25 mouse cellular contexts compared by ENCODE assay signal in genomic region chr3:152260362-152260761, GRCm38 (mm10). TPM values are rescaled to one million over a fixed set of nuclear protein-coding genes. Genes with fewer than 3 reads are reported as not detected.
DNase-seq lines count a peak whose midpoint lies in the region; ATAC-seq lines count a peak whose summit lies in the region.
"Had no signal": no experiment of that assay in that cellular context is flagged by ENCODE, and none has a peak within 500 bp of the region (broad histone marks: within the 10 kb centered on the region; RNA-seq: fewer than 3 reads in every experiment).

No protein-coding gene starts in this region.

- 0 out of 2 replicates have a peak overlapping the region, but pooled peaks have one; percentile 12 for H3K4me2 ChIP-seq in heart, embryonic 11.5 days
- H3K4me2 ChIP-seq in heart, embryonic 14.5 days (ENCODE audit: low read length): peak overlapping the region; percentile 88
- peak overlapping the region; percentile 77 for H3K4me2 ChIP-seq in heart, embryonic 16.5 days (ENCODE audit: low read depth, low read length)
- H3K4me2 ChIP-seq: forebrain, embryonic 13.5 days; hindbrain, embryonic 13.5 days; intestine, embryonic 15.5 days had no signal

- H3K27ac ChIP-seq in heart, embryonic 11.5 days (ENCODE audit: low read depth, low read length): peak overlapping the region; percentile 54; the same call in 1 of the 2 replicates
- H3K27ac ChIP-seq in heart, embryonic 14.5 days (replicated peaks in 1 of 2; ENCODE audit: control insufficient read depth in 1 of 2, insufficient read depth in 1 of 2, low read depth in 2 of 2, low read length in 2 of 2): peak overlapping the region; percentile 41 to 100
- H3K27ac ChIP-seq in heart, embryonic 16.5 days (ENCODE audit: low read length): peak overlapping the region; percentile 81
- H3K27ac ChIP-seq: forebrain, embryonic 10.5 days; forebrain, embryonic 13.5 days; hindbrain, embryonic 10.5 days; hindbrain, embryonic 13.5 days; intestine, embryonic 15.5 days had no signal

- H3K36me3 ChIP-seq in heart, embryonic 11.5 days (ENCODE audit: control insufficient read depth, insufficient read depth, low read length): peaks cover under 1% of the 10 kb centered on the region; the same call in 1 of the 2 replicates
- H3K36me3 ChIP-seq in heart, embryonic 14.5 days (ENCODE audit: control insufficient read depth, insufficient read depth, low read length): peaks cover 38% of the 10 kb centered on the region
- no peaks in the 10 kb centered on the region for H3K36me3 ChIP-seq in heart, embryonic 16.5 days (ENCODE audit: control insufficient read depth, insufficient read depth)
- H3K36me3 ChIP-seq: forebrain, embryonic 10.5 days; G1E; hindbrain, embryonic 10.5 days; hindbrain, embryonic 13.5 days; intestine, embryonic 15.5 days had no signal

- H3K9me3 ChIP-seq in heart, embryonic 11.5 days (replicated peaks; ENCODE audit: control insufficient read depth, low read length): no peaks in the 10 kb centered on the region
- no peaks in the 10 kb centered on the region for H3K9me3 ChIP-seq in heart, embryonic 14.5 days (ENCODE audit: control insufficient read depth, low read length)
- no peaks in the 10 kb centered on the region for H3K9me3 ChIP-seq in heart, embryonic 16.5 days (replicated peaks; ENCODE audit: control insufficient read depth, low read length)
- H3K9me3 ChIP-seq: forebrain, embryonic 10.5 days; forebrain, embryonic 13.5 days; G1E; hindbrain, embryonic 10.5 days; hindbrain, embryonic 13.5 days; intestine, embryonic 15.5 days had no signal

- DNase-seq in heart, adult 11 months: peak; percentile 82
- DNase-seq in heart, postnatal 36 days: no peak
- DNase-seq in heart, adult 9 months (ENCODE audit: low spot score in 2 of 2): no peak
- no peak for DNase-seq in heart, adult 18-20 months
- no peak for DNase-seq in thymus, postnatal 14 days
- DNase-seq: adrenal gland, postnatal 10 days; adrenal gland, postnatal 36 days; B cell, adult 2 months; cerebellum, adult 18-20 months; cerebellum, adult 9-10 months; cerebellum, postnatal 14 days; gastrocnemius, postnatal 14 days; kidney, adult 11 months; kidney, adult 8-10 months had no signal

- H3K9ac ChIP-seq in heart, embryonic 11.5 days (ENCODE audit: low read depth, low read length): no peak overlapping the region
- peak overlapping the region; percentile 69 for H3K9ac ChIP-seq in heart, embryonic 14.5 days (ENCODE audit: low read length)
- peak overlapping the region; percentile 69 for H3K9ac ChIP-seq in heart, embryonic 16.5 days (ENCODE audit: low read length)
- H3K9ac ChIP-seq: forebrain, embryonic 13.5 days; hindbrain, embryonic 13.5 days; intestine, embryonic 15.5 days had no signal

- intact Hi-C loops in heart, postnatal 36 days (cut with DNase I): loop anchor here (1.0 kb wide), 1 partner anchor 55 kb away; no protein-coding TSS in a partner anchor

- WGBS in heart, embryonic 11.5 days (ENCODE audit: insufficient replicate concordance): 91% methylated on average over 1 of the region's 1 CpGs
- WGBS in heart, embryonic 14.5 days: 71% methylated on average over 1 of the region's 1 CpGs
- WGBS in heart, embryonic 16.5 days: 63% methylated on average over 1 of the region's 1 CpGs

- H3K4me1 ChIP-seq in heart, embryonic 11.5 days (ENCODE audit: control insufficient read depth, insufficient read depth, low read length): peaks cover 22% of the 10 kb centered on the region
- H3K4me1 ChIP-seq in heart, embryonic 14.5 days (ENCODE audit: control insufficient read depth in 2 of 2, insufficient read depth in 2 of 2, low read length in 2 of 2): peaks cover 7 to 43% of the 10 kb centered on the region in 2 experiments
- peaks cover 36% of the 10 kb centered on the region for H3K4me1 ChIP-seq in heart, embryonic 16.5 days (ENCODE audit: control insufficient read depth, insufficient read depth, low read length)

- no peaks in the 10 kb centered on the region for H3K27me3 ChIP-seq in heart, embryonic 11.5 days (ENCODE audit: control insufficient read depth, insufficient read depth, low read length)
- no peaks in the 10 kb centered on the region for H3K27me3 ChIP-seq in heart, embryonic 14.5 days (ENCODE audit: control insufficient read depth, insufficient read depth, low read length)
- no peaks in the 10 kb centered on the region for H3K27me3 ChIP-seq in heart, embryonic 16.5 days (ENCODE audit: control insufficient read depth, insufficient read depth, low read length)
- H3K27me3 ChIP-seq: CH12.LX; intestine, embryonic 15.5 days; Patski had no signal

- no peak for ATAC-seq in heart, embryonic 11.5 days (replicated peaks; ENCODE audit: insufficient number of reproducible peaks, low FRiP score, low TSS enrichment)
- ATAC-seq in heart, embryonic 14.5 days (ENCODE audit: insufficient number of reproducible peaks, insufficient read depth, low FRiP score, low read depth): no peak
- ATAC-seq in heart, embryonic 16.5 days (replicated peaks; ENCODE audit: extremely low read depth, insufficient read depth, low FRiP score): no peak
- ATAC-seq: Patski had no signal

- H3K4me3 ChIP-seq in heart, embryonic 11.5 days (ENCODE audit: low read depth, low read length): no peak overlapping the region
- H3K4me3 ChIP-seq in heart, embryonic 14.5 days (ENCODE audit: control insufficient read depth in 1 of 2, insufficient read depth in 1 of 2, low read depth in 1 of 2, low read length in 2 of 2): peak overlapping the region in 1 of 2 experiments; percentile 6; a peak in 1 of 4 replicates
- peak overlapping the region; percentile 29 for H3K4me3 ChIP-seq in heart, embryonic 16.5 days (ENCODE audit: low read length)
- H3K4me3 ChIP-seq: forebrain, embryonic 10.5 days; forebrain, embryonic 13.5 days; hindbrain, embryonic 10.5 days; hindbrain, embryonic 13.5 days; intestine, embryonic 15.5 days had no signal

RNA-seq across cellular contexts. Expression of gene Nexn, which starts 5.8 kb away (rescaled TPM):
- 100 to 1,000 TPM; 341 to 349 TPM for total RNA-seq in heart, postnatal 36 days (2021)
- 165 and 210 TPM in 2 replicates for polyA plus RNA-seq in heart, embryonic 11.5 days (2014; fragmentation: Nextera tagmentation; extraction: Ambion mirVana)
- polyA plus RNA-seq in heart, embryonic 14.5 days (2014; fragmentation: Nextera tagmentation; extraction: Ambion mirVana): 238 and 249 TPM in 2 replicates
- 100 to 1,000 TPM; 321 to 331 TPM for total RNA-seq in heart, adult 18-20 months (2021)
- 224 and 231 TPM in 2 replicates for polyA plus RNA-seq in heart, embryonic 16.5 days (2015; fragmentation: Nextera tagmentation; extraction: Ambion mirVana)
- polyA plus RNA-seq: G1E had no signal

RNA-seq across cellular contexts. Expression of gene Fubp1, which starts 50.1 kb away (rescaled TPM):
- total RNA-seq in heart, postnatal 36 days (2021): 10 to 100 TPM; 50.8 to 56.1 TPM
- polyA plus RNA-seq in heart, embryonic 11.5 days (2014; fragmentation: Nextera tagmentation; extraction: Ambion mirVana): 158 TPM in 2 replicates
- 113 and 117 TPM in 2 replicates for polyA plus RNA-seq in heart, embryonic 14.5 days (2014; fragmentation: Nextera tagmentation; extraction: Ambion mirVana)
- 10 to 100 TPM; 51.2 to 52.5 TPM for total RNA-seq in heart, adult 18-20 months (2021)
- polyA plus RNA-seq in heart, embryonic 16.5 days (2015; fragmentation: Nextera tagmentation; extraction: Ambion mirVana): 116 and 124 TPM in 2 replicates

RNA-seq across cellular contexts. Expression of gene Dnajb4, which starts 50.3 kb away (rescaled TPM):
- total RNA-seq in heart, postnatal 36 days (2021): 100 to 1,000 TPM in 1 of 2 experiments, 10 to 100 TPM in 1; 98.1 to 111 TPM
- 46.2 and 49.0 TPM in 2 replicates for polyA plus RNA-seq in heart, embryonic 11.5 days (2014; fragmentation: Nextera tagmentation; extraction: Ambion mirVana)
- 46.2 and 47.9 TPM in 2 replicates for polyA plus RNA-seq in heart, embryonic 14.5 days (2014; fragmentation: Nextera tagmentation; extraction: Ambion mirVana)
- 100 to 1,000 TPM; 118 to 137 TPM for total RNA-seq in heart, adult 18-20 months (2021)
- polyA plus RNA-seq in heart, embryonic 16.5 days (2015; fragmentation: Nextera tagmentation; extraction: Ambion mirVana): 49.1 and 57.7 TPM in 2 replicates

Comparison
In these comparisons a context has a peak if more than half of its experiments do, and no peak if none do; other contexts are left out.
1. H3K4me2 ChIP-seq: peak in every context shown above with its lines; median percentile 88 in heart, embryonic 14.5 days; 77 in heart, embryonic 16.5 days; 12 in heart, embryonic 11.5 days.